Mouse (Mus musculus) heart, postnatal 25 days (tissue): ENCODE results near the gene Clk3. TPM values are rescaled to one million over a fixed set of nuclear protein-coding genes. Genes with fewer than 3 reads are reported as not detected.
"Not testable (repeated sequence)": the region's sequence is repeated elsewhere in the genome, so short reads cannot be mapped to it uniquely, and the experiment has no call there.

Experiments used
- DNase-seq: peaks from one replicate; pipeline ENCODE4 v3.0.0; 2022; ENCODE audit warnings: low spot score
- intact Hi-C: fragments of 180-260 bp; cut with DNase I; formaldehyde crosslinking; loops from one replicate; pipeline ENCODE4 v1.15.1; 2025
- total RNA-seq, 2 experiments: library from RNA; stranded (reverse); gene quantifications; 2 replicates each; pipeline ENCODE4 v1.2.3; 2021

The Clk3 gene
- total RNA-seq, 2 experiments from 2014 or later, result 27.6 to 29.2 TPM

DNA sequence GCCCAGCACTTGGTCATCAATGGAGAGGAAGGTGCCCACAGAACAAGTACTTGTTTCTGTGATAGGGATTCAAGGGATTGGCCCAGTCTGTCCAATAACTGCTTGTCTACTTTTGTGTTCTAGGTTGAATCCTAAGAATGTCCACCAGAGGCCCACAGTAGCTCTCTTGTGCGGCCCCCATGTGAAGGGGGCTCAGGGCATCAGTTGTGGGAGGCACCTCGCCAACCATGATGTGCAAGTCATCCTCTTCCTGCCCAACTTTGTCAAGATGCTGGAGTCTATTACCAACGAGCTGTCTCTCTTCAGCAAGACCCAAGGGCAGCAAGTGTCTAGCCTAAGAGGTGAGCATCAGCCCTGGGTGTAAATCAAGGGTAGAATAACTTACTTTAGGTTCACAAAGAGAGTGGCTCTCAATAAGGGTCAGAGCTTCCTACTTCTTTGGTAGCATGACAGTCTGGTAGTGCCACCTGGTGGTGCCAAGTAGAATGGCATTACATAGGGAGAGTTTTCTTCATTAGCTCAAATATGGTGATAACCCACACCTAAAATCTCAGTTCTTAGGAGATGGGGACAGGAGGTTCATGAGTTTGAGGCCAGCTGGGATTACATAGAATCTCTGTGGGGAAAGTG lies 21.1 kb downstream of the Clk3 start:
- intact Hi-C loops, result loop anchor here (1.0 to 5.0 kb wide), 2 partner anchors 37 to 85 kb away; partner anchors contain the start of gene Edc3
- no peak for DNase-seq

DNA sequence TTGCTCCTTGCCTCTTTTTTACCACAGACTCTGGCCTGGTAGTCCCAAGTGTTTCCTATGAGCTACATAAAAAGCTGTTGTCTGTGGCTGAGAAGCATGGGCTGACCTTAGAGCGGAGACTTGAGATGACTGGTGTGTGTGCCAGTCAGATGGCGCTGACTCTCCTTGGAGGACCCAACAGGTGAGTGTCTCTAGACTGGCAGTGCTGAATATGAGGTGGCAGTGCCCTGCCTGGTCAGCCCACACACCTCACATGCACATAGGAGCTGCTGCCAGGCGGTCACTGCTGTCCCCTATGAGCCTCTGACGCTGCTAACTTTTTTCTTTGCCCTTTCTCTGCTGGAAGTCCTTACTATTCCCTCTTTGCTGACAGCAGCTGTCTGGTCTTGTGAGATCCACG lies 25.8 kb downstream of the Clk3 start:
- DNase-seq, result no peak
- intact Hi-C loops, result loop anchor here (2.0 to 5.0 kb wide), 2 partner anchors 13 to 33 kb away; partner anchors contain the start of gene Edc3

DNA sequence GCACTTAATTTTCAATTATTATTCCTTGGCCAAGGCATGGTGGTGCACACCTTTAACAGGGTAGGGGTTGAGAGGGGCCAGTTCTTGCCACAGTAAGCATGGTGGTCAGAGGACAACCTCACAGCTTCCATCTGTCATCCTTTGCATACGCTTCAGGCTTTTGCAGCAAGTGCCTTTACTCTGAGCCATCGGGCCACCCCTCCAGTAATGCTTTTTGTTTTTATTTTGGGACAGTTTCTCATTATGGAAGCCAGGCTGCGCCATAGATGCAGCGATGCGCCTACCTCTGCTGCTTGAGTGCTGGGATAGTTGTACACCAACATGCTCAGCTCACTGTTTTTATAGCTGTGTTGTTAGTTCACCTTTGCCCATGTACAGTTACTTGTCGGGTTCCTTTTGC lies 32.1 kb downstream of the Clk3 start:
- DNase-seq, result no peak
- intact Hi-C loops, result no loop called here

DNA sequence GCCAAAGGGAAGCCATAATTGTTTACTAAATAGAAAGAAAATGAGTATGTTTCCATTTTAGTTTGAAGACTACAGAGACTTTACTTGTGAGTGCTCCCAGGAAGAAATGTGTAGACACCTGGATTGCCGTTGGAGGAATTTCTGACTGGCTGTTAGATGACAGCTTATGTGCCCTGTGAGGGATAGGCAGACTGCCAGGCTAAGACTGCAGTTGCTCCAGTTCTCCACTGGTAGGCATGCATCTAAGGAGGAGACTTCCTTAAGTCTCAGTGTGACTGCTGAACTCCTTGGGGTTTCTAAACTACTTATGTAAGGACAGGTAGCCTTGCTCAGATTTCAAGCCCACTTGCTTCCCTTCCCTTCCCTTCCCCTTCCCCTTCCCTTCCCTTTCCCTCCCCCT lies 37.3 kb downstream of the Clk3 start:
- no peak for DNase-seq
- intact Hi-C loops, result no loop called here

DNA sequence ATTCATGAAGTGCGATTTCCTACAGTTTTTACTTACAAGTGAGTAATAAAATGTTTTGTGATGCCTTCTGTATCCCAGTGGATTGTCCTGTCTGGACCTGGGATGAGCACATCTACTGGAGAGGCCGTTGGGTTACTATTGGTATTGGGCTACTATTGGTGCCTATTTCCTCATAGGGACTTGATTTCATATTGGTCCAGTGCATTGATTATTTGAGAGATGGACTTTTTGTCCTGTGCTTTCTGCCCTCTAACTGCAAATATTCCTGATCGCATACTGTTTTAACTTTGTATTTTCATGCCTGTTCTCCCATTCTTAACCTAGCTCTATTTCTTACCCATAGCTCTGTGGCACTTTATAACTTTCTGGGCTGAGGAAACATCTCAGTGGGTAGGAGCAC lies 41.0 kb downstream of the Clk3 start:
- no peak for DNase-seq
- intact Hi-C loops, result no loop called here

DNA sequence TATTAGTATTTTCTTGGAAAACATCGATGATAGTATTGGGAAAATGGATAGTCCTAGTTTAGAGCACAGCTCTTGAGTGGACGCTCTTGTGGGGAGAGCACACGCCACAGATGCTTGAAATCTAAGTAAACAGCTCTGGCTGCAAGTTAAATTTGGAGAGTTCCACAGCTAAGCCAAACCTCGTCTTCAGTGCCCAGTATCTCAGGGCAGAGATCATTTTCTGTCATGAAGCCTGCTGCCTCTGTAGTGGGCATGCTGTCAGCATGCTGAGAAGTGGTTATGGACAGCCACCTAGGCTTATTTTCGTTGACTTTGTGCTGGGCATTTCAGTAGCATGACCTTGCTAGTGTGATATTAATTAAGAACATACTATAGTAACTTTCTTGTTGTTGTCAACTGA lies 41.9 kb downstream of the Clk3 start:
- DNase-seq, result no peak
- intact Hi-C loops, result no loop called here

DNA sequence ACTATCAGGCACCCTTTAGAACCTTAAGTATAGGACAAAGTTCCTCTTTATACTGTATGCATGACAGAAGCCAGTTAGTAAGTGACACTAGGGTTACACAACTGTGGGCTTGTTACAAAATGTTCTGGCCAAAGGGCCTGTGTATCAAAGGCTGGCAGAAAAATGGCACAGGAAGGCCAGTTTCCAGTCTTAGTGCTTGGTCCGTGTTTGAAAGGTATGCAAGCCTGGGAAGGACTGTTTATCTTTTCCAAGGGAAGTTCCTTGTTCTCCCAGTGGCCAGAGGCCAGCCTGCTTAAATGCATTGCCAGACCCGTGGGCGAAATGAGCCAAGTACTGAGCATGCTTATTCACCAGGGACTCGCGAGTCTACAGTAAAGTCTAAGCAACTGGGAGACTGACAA lies 42.3 kb downstream of the Clk3 start:
- intact Hi-C loops, result no loop called here
- DNase-seq, result peak; percentile 80

DNA sequence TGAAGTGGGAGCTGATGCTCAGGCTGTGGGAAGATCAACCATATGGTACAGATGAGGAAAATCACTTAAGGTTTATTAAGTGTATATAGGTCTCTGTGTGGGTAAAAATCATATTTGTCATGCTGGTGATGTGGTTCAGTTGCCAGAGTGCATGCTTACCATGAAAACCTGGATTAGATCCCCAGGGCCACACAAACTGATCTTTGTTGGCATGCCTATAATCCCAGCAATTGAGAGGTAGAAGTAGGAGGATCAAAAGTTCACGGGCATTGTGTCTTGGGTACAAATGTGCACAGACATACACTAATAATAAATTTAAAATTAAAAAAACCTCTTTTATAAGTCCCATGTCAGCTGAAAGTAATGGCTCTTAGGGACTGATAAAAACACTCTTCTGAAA lies 43.3 kb downstream of the Clk3 start:
- intact Hi-C loops, result no loop called here
- no peak for DNase-seq

DNA sequence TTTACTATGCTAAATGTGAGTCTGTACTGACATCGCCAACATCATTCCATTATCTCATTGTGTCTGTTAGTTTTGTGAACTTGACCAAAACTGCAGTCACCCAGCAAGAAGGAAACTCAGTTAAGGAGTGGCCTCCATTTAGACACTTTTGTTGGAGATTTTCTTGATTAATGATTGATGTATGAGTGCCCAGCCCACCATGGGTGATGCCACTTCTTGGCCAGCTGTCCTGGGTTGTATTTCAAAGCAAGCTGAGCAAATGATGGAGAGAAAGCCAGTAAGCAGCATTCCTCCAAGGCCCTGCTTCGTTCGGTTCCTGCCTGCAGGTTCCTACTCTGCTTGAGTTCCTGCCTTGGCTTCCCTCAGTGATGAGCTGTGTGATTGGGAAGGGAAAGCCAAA lies 44.9 kb downstream of the Clk3 start:
- DNase-seq, result no peak
- intact Hi-C loops, result no loop called here

DNA sequence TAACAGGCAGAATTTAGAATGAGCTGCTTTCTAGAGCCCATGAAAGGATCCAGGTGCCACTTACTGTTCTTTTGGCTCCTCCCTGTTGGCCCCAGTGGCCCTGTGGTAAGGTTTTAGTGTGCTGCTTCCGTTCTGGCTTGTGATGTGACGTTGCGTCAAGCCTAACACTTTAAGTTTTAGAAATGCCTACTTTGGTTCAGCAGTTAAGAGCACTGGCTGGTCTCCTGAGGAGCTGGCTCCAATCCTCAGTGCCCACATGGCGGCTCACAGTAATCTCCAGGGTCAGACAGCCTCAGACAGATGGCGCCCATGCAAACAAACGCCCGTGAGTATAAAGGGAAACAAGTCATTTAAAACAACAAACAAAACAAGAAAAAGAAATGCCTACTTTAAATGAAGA lies 47.3 kb downstream of the Clk3 start:
- DNase-seq, result no peak
- intact Hi-C loops, result no loop called here

DNA sequence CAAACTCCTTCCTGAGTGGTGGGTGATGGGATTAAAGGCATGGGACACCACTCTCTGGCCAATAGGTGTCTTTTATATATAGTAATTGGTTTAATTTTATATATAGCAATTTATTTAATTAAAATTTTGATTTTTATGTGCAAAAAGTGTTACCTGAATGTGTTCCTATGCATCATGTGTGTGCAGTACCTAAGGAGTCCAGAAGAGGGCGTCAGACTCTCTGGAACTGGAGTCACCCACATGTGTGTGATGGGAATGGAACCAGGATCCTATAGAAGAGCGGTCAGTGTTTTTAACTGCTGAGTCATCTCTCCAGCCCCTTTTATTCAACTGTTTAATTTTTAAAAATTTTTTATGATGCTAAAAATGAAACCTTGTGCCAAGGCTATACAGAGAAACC lies 53.5 kb downstream of the Clk3 start:
- intact Hi-C loops, result no loop called here
- DNase-seq, result no peak

DNA sequence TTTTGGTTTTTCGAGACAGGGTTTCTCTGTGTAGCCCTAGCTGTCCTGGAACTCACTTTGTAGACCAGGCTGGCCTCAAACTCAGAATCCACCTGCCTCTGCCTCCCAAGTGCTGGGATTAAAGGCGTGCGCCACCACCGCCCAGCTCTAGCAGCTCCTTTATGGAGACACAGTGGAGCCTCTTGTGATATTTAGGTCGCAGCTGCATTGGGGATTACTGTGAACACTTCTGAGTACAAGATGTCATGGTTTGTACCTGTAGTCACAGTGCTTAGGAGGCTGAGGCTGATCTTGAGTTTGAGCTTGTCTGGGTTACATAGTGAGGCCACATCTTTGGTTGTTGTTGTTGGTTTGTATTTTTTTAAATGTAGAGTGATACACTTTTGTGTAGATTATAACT lies 55.4 kb downstream of the Clk3 start:
- intact Hi-C loops, DNase-seq: not testable (repeated sequence)

DNA sequence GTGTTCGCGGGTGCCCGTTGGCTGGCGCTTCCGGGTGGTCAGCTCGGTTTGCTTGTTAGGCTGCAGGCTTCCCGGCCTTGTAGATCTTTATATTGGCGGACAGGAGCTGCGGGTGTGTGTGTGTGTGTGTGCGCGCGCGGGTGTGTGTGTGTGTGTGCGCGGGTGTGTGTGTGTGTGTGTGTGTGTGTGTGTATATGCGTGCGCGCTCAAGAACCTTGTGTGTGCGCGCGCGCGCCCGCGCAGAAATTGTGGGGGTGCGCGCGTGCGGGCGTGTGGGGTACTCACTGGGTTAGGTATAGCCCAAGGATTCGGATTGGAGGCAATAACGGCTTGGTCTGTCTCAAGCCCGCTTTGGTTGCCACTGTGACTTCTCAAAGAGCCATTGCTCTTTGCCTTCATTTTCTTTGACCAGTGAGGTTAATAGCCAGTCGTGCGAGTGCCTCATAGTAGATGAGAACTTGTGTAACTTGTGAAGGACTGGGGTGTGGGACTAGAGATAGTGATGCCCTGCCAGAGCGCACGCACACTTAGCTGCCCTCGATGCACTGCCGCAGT lies 56.9 kb downstream of the Clk3 start:
- intact Hi-C loops, result loop anchor here (5.0 kb wide), 2 partner anchors 34 to 46 kb away; no protein-coding TSS in a partner anchor
- DNase-seq, result no peak

DNA sequence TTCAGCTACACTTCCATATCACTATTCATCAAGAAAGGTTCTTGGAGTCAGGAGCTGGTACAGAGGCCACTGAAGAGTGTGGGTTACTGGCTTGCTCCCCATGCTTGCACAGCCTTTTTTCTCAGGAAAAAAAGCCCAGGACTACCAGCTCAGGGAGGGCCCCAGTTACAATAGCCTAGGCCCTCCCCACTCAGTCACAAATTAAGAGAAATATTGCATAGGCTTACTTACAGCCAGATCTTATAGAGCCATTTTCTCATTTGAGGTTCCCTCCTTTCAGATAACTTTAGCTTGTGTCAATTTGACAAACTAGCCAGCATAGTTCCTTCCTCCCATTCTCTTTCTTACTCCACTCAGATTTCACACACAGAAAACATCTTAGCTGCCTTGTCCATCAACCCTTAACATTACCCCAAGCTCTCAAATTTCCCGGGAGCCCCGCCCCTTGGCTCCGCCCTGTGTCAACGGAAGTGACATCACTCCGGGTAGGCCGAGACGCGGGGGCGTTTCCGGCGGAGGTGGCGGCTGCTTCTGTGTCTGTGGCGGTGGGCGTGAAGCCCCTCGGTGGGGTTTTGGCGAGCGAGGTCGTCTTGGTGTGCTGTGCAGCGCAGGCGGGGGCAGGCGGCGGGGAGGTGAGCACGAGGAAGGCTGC lies 57.5 kb downstream of the Clk3 start, which contains the start of gene Edc3:
Gene Edc3 (plus strand): TSS at position 473 of the 652 bp plus-strand sequence.
- intact Hi-C loops, result loop anchor here (5.0 kb wide), 2 partner anchors 34 to 46 kb away; no protein-coding TSS in a partner anchor

DNA sequence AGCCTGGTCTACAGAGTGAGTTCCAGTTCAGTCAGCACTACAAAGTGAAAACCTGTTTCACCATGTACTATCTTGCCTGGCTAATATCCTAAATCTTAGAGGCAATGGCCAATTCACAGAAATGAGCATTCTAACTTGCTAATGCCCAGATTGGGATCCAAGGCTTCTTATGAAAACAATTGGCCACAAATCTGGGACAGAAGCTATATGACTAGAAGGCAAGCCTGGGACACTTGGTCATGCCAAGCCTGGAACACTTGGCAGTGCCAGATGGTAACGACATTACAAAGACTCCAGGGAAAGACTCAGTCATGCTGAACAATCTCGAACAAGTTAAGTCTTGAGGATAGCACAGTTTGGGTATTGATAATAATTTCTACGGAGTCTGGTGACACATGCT lies 59.2 kb downstream of the Clk3 start:
- DNase-seq, result no peak
- intact Hi-C loops, result loop anchor here (5.0 kb wide), 2 partner anchors 36 to 44 kb away; no protein-coding TSS in a partner anchor

More for the DNA sequence above, 57.5 kb downstream of the Clk3 start, which contains the start of gene Edc3:
- peak; percentile 78 for DNase-seq

Other genes starting within 250 kb of the Clk3 start
- gene Cox5a, start 244.6 kb downstream of the Clk3 start, total RNA-seq, result 1,000 to 10,000 TPM; 2,545 to 2,748 TPM
- 1 to 10 TPM; 6.7 to 9.3 TPM for gene Fam219b, start 228.3 kb downstream of the Clk3 start, total RNA-seq
- 100 to 1,000 TPM; 160 to 162 TPM for gene Mpi, start 213.1 kb downstream of the Clk3 start, total RNA-seq
- 10 to 100 TPM; 24.6 to 24.8 TPM for gene Scamp2, start 204.9 kb downstream of the Clk3 start, total RNA-seq
- 1 to 10 TPM; 6.8 to 8.9 TPM for gene Ulk3, start 176.4 kb downstream of the Clk3 start, total RNA-seq
- gene Cplx3, start 159.6 kb downstream of the Clk3 start, total RNA-seq, result not detected
- not detected for gene Lman1l, start 145.1 kb downstream of the Clk3 start, total RNA-seq
- 10 to 100 TPM; 23.5 to 27.4 TPM for gene Csk, start 112.2 kb downstream of the Clk3 start, total RNA-seq
- not detected for gene Cyp1a2, start 82.2 kb downstream of the Clk3 start, total RNA-seq
- gene Cyp1a1, start 77.9 kb downstream of the Clk3 start, total RNA-seq, result under 1 TPM in 1 of 2 experiments, not detected in 1; 0.08 TPM
- 1 to 10 TPM; 4.9 to 7.0 TPM for gene Edc3, start 57.3 kb downstream of the Clk3 start, total RNA-seq
- gene Arid3b, start 70.9 kb upstream of the Clk3 start, total RNA-seq, result 1 to 10 TPM; 2.9 to 5.7 TPM
- 10 to 100 TPM; 70.8 to 80.1 TPM for gene Ubl7, start 145.1 kb upstream of the Clk3 start, total RNA-seq
- 10 to 100 TPM; 18.8 to 28.5 TPM for gene Sema7a, start 174.3 kb upstream of the Clk3 start, total RNA-seq
- not detected for gene Cyp11a1, start 240.6 kb upstream of the Clk3 start, total RNA-seq